Mouse (Mus musculus) brown adipose tissue, adult 24 weeks (tissue): ENCODE results near the gene Gabarapl2. TPM values are rescaled to one million over a fixed set of nuclear protein-coding genes. Genes with fewer than 3 reads are reported as not detected.
"Not testable (repeated sequence)": the region's sequence is repeated elsewhere in the genome, so short reads cannot be mapped to it uniquely, and the experiment has no call there.

ENCODE experiments used
- H3K27ac ChIP-seq: fragments of 200-500 bp; replicated peaks from 2 replicates; pipeline ENCODE4 v1.5.1; 2012; ENCODE audit warnings: low read depth, mild to moderate bottlenecking, low read length
- H3K4me1 ChIP-seq: fragments of 200-500 bp; 2 replicates; pipeline ENCODE4 v1.6.1; 2012; ENCODE audit warnings: low read length, mixed read lengths; ENCODE audit not compliant: control insufficient read depth, insufficient read depth, insufficient read length
- H3K4me3 ChIP-seq: fragments of 200-500 bp; 2 replicates; pipeline ENCODE4 v1.5.1; 2012; ENCODE audit warnings: low read depth, mild to moderate bottlenecking, low read length, moderate library complexity; ENCODE audit not compliant: insufficient read depth
- polyA plus RNA-seq: library from polyadenylated mRNA; stranded (reverse); fragments of >200 nt; gene quantifications from 2 replicates; pipeline ENCODE4 v1.2.4, GENCODE M21; 2012; ENCODE audit not compliant: missing spikeins, insufficient read depth, insufficient read length

Gabarapl2 gene
- polyA plus RNA-seq, 1 experiment, result 142 TPM

GRCm38 (mm10) chr8:111929648-111930344 lies 10.7 kb upstream of the Gabarapl2 start:
- H3K4me1 ChIP-seq, result no peaks in the 10 kb centered on the region; the same call in 1 of the 2 replicates
- no peak overlapping the region for H3K27ac ChIP-seq
- H3K4me3 ChIP-seq, result no peak overlapping the region

GRCm38 (mm10) chr8:111931721-111932120 lies 8.8 kb upstream of the Gabarapl2 start:
- no peak overlapping the region for H3K27ac ChIP-seq
- H3K4me1 ChIP-seq, result no peaks in the 10 kb centered on the region; the same call in 1 of the 2 replicates

GRCm38 (mm10) chr8:111932580-111933336 lies 7.7 kb upstream of the Gabarapl2 start:
- no peaks in the 10 kb centered on the region; the same call in 1 of the 2 replicates for H3K4me1 ChIP-seq
- H3K27ac ChIP-seq, result no peak overlapping the region
- H3K4me3 ChIP-seq, result peak overlapping the region; percentile 82

More at GRCm38 (mm10) chr8:111931721-111932120, 8.8 kb upstream of the Gabarapl2 start:
- H3K4me3 ChIP-seq, result no peak overlapping the region

GRCm38 (mm10) chr8:111933348-111934076 lies 7.0 kb upstream of the Gabarapl2 start, which contains the start of gene Tmem231:
TSS of gene Tmem231 (minus strand) at chr8:111933881.
- no peaks in the 10 kb centered on the region; the same call in 1 of the 2 replicates for H3K4me1 ChIP-seq
- peak within 1 kb of the TSS; percentile 82 for H3K4me3 ChIP-seq
- no peak within 1 kb of the TSS for H3K27ac ChIP-seq

- H3K4me3 ChIP-seq, result no peak overlapping the region
- no peaks in the 10 kb centered on the region; the same call in 1 of the 2 replicates for H3K4me1 ChIP-seq
Observed at GRCm38 (mm10) chr8:111934201-111934600, 6.3 kb upstream of the Gabarapl2 start.

GRCm38 (mm10) chr8:111937184-111937583 lies 3.3 kb upstream of the Gabarapl2 start:
- H3K4me1 ChIP-seq, result peaks cover 6% of the 10 kb centered on the region; the same call in 1 of the 2 replicates
- no peak overlapping the region for H3K27ac ChIP-seq
- no peak overlapping the region for H3K4me3 ChIP-seq

More at GRCm38 (mm10) chr8:111934201-111934600, 6.3 kb upstream of the Gabarapl2 start:
- no peak overlapping the region for H3K27ac ChIP-seq

- not testable (repeated sequence) for H3K27ac ChIP-seq, H3K4me1 ChIP-seq, H3K4me3 ChIP-seq
Observed at GRCm38 (mm10) chr8:111938076-111938985, 2.2 kb upstream of the Gabarapl2 start.

- H3K4me1 ChIP-seq, result 0 out of 2 replicates have a peak, but pooled peaks cover 6% of the 10 kb centered on the region
- H3K4me3 ChIP-seq, result peak overlapping the region; percentile 61
- 0 out of 2 replicates have a peak overlapping the region, but pooled peaks have one; percentile 2 for H3K27ac ChIP-seq
Observed at GRCm38 (mm10) chr8:111939516-111940142, 874 bp upstream of the Gabarapl2 start.

- H3K27ac ChIP-seq, result peak overlapping the region; percentile 43
- H3K4me1 ChIP-seq, result 0 out of 2 replicates have a peak, but pooled peaks cover 6% of the 10 kb centered on the region
- H3K4me3 ChIP-seq, result peak overlapping the region; percentile 92
Observed at GRCm38 (mm10) chr8:111941101-111941454, 575 bp downstream of the Gabarapl2 start.

GRCm38 (mm10) chr8:111943544-111943943 lies 3.0 kb downstream of the Gabarapl2 start:
- H3K27ac ChIP-seq, result no peak overlapping the region
- no peak overlapping the region for H3K4me3 ChIP-seq
- 0 out of 2 replicates have a peak, but pooled peaks cover 6% of the 10 kb centered on the region for H3K4me1 ChIP-seq

- H3K27ac ChIP-seq, result no peak overlapping the region
- H3K4me3 ChIP-seq, result no peak overlapping the region
- H3K4me1 ChIP-seq, result no peaks in the 10 kb centered on the region
Observed at GRCm38 (mm10) chr8:111947144-111947543, 6.6 kb downstream of the Gabarapl2 start.

GRCm38 (mm10) chr8:111947954-111948353 lies 7.5 kb downstream of the Gabarapl2 start:
- H3K4me3 ChIP-seq, result no peak overlapping the region
- H3K4me1 ChIP-seq, result no peaks in the 10 kb centered on the region
- no peak overlapping the region for H3K27ac ChIP-seq

- no peak overlapping the region for H3K27ac ChIP-seq
- H3K4me1 ChIP-seq, result no peaks in the 10 kb centered on the region
- no peak overlapping the region for H3K4me3 ChIP-seq
Observed at GRCm38 (mm10) chr8:111950846-111951245, 10.3 kb downstream of the Gabarapl2 start.

- H3K4me1 ChIP-seq, result no peaks in the 10 kb centered on the region
- H3K4me3 ChIP-seq, result no peak overlapping the region
- no peak overlapping the region for H3K27ac ChIP-seq
Observed at GRCm38 (mm10) chr8:111951317-111951716, 10.8 kb downstream of the Gabarapl2 start.
